Mouse (Mus musculus) skeletal muscle tissue, adult 2 months (tissue): ENCODE measurements at regions not wholly inside any gene's neighbourhood (a gene's known extent, or its start where the extent isn't known, plus 50 kb on each side); places are given as distances from the start of the nearest gene placed in this dataset.

Experiments
- DNase-seq: peaks from one replicate; pipeline ENCODE4 v3.0.0-alpha.2; 2012; ENCODE audit warnings: low read depth, low spot score

DNA sequence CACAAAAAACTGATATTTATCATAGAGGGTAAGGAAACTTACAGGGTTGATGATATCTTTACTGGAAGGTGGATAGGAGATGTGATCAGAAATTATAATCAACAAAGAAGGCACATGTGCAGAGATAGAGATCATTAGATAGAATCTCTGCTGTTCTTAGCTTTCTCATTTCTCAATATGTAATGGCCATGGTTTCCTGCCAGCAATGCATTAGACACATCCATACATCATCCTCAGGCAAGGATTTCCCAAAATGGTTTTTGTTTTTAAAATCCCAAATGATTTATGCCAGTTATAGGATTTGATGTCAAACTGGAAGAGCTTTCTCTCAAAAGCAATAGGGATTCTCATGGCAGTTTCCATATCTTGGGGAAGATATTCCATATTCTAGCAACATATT lies 52.0 kb upstream of the C030005K15Rik start:
- no peak for DNase-seq

- no peak for DNase-seq
Observed at GRCm38 (mm10) chr10:97779335-97779734, 52.8 kb upstream of the C030005K15Rik start.

- DNase-seq, result no peak
Observed at GRCm38 (mm10) chr10:97793804-97794203, 67.2 kb upstream of the C030005K15Rik start.

DNA sequence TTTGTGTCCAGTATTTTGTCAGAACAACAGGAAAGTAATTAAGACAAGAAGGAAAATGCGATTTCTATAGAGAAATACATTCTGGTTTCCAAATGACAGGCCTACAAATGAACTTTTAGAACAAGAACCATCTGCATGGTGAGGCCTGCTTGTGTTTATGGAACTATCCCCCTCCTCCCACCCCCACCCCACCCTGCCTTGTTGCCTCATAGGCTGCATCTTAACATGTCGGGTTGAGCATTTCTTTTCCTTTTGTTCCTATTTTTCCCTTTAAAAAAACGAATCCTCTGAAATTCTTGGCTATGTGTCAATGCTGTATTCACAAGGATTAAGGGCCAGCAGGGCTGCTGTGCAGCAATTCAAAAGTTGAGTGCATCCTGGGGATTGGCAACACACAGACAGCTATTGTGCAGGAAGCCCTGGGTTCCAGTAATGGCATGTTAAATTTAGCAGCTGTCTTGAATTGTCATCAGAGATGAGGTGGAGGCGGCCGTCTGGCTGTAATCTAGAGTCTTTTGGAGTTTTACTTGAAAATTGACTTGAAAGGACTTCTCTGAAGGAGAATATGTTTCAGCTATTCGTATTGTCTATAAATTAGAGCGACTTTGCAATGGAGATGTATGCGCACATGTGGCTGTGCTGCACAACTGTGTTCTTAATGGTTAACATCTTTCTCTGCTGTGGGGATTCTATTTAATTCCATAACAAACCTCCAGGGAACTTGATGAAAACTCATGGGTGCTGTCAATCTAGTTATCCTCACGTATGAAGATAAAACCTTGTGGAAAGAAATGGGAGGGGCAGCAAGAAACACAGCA lies 75.1 kb upstream of the C030005K15Rik start:
- no peak for DNase-seq

DNA sequence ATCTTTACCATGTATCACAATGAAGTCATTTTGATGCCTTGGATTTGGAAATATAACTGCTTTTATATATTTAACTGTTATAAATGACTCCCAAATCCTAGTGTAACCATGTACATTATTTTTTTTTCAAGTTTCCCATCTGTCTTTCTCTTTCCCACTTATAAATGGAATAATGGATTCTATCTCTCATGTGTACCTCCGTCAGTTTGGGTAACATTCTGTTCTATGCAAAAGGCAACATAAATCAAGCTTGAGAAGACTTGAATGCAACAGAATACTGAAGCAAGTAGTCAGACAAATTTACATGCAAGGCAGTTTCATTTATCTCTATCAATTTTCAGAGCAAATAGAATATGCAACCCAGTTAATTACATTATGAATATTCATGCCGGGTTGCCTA lies 81.4 kb upstream of the C030005K15Rik start:
- no peak for DNase-seq

DNA sequence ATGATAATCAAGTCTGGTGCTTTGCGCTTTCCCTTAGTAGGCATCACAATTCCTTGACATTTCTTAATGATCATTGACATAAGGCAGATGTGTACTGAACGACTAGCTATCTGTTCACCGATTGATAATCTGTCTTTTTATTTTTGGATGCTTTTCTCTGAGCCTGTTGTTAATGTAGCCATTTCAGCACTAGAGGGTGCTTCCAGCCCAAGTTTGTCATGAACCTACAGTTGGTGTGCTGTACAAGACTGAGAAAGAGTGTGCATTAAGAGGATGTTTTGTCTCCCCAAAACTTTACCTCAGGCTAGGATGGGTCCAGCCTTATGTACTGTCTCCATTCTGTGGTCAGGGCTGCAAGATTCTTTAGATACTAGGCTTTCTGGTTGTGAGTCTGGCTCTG lies 116.0 kb upstream of the C030005K15Rik start:
- no peak for DNase-seq

DNA sequence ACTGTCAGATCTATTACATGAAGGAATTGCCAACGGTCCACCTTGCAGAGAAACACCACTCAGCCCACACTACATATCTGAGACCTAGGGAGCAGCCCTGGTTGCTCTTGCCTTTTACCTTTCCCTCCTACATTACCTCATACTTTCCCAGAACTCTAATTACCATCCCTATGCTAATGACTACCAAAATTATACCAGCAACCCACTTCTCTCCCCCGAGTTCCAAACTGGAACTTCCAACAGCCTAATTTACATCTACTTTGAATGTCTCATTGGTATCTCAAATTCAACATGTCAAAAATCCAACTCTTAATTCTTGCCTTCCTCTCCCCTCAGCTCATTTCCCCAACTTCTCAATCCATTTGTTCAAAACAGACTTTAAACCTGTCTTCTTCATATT lies 124.9 kb upstream of the C030005K15Rik start:
- no peak for DNase-seq

GRCm38 (mm10) chr10:97877088-97877487 lies 150.5 kb upstream of the C030005K15Rik start:
- no peak for DNase-seq

DNA sequence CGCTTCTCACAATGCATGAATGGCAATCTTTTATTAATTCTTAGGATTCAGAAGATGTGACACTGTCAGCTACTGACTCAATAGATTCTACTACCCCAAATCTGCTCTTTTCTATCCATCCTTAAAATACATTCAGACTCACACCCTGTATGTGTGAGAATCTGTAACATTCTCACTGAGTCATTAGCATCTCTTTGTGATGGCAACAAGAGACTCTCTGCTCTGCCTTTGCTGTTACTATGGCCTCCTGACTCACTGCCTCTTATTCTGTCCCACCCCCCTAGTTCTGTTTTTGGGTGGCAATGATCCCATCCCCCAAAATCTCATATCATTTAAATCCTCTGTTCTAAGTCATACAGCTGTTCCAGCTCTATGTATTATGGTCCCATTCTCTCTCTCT lies 159.5 kb upstream of the C030005K15Rik start:
- no peak for DNase-seq

- DNase-seq, result no peak
Observed at GRCm38 (mm10) chr10:97905793-97906192, 179.2 kb upstream of the C030005K15Rik start.

DNA sequence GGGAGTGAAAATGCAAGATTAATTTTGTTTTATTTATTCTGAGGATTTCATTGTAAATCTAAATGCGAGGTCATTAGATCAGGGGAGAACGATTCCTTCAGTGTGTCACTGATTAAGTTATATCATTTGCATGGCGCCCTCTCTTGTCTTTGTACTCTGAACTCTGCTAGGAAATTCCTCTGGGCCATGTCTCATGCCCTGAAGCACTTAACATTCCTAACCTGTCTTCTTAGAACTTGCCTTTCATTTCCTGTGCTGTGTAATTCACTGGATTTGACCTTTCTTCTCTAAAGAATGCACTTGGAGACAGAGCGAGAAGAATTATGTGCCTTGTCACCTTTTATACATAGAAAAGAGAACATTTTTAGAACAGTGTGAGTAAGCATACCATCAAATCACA lies 199.0 kb upstream of the C030005K15Rik start:
- no peak for DNase-seq

GRCm38 (mm10) chr10:97940345-97940744 lies 213.8 kb upstream of the C030005K15Rik start:
- no peak for DNase-seq

DNA sequence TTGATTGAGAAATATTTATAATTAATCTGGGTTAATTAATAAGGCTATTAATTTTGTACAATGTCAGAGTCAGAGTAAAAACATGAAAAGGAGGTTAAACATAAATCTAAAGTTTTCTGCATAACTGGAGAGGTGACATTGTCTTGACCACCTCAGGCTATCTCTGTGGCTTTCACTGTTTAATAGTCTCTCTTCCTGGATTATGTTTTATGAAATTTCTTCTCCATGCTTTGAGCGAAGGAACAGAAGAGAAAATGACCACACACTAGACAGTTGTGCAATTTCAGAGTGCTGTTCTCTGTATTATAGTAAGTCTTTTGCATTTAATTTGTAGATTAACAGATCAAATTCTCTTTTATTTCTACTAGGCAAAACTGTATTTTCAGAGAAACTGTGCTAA lies 239.3 kb upstream of the C030005K15Rik start:
- DNase-seq, result no peak

- DNase-seq, result no peak
Observed at GRCm38 (mm10) chr10:97966931-97967330, 240.4 kb upstream of the C030005K15Rik start.

- DNase-seq, result no peak
Observed at GRCm38 (mm10) chr10:98007037-98007436, 280.5 kb upstream of the C030005K15Rik start.

GRCm38 (mm10) chr10:98008355-98008754 lies 281.8 kb upstream of the C030005K15Rik start:
- DNase-seq, result no peak

- DNase-seq, result no peak
Observed at GRCm38 (mm10) chr10:98012916-98013315, 286.4 kb upstream of the C030005K15Rik start.

DNA sequence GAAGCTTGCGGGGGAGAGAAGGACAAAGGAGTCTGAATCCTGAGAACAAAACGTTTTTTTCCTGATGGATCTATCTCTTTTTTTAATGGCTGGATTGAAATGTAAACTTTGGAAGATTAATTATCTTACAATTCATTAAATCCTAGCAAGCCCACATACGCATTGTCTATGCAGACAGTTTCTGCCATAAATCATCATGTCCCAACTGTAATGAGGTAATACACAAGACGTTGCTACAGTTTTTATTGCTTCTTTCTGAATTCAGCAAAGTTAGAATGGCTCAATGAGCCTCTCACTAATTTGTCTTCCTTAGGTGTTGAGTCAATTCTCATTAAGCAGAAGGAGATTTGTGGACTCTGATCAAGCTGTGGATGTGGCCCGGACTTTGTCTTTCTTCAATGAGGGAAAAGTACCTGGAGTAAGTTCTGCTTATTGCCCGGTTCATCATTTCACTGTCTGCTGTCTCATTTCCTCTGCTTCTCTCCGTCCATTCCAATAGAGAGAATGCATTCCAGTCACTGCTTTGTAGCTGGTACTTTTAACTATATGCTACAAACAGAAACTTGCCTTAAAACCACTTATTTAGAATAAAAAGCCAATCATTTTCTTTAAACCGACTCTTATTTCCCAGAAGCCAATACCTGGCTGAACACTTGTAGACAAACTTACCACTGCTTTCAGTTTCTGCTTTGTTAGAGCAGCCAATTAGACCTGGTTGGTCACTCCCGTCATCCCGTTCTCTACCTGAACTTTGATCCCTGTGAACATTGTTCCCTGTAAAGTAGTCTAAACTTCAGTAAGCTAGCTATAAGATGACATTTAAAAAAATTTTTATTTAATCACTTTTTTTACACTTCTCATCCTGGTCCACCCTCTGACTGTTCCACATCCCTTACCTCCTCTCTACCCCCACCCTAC lies 288.7 kb upstream of the C030005K15Rik start:
- no peak for DNase-seq

- no peak for DNase-seq
Observed at GRCm38 (mm10) chr10:98016596-98017304, 290.2 kb upstream of the C030005K15Rik start.

DNA sequence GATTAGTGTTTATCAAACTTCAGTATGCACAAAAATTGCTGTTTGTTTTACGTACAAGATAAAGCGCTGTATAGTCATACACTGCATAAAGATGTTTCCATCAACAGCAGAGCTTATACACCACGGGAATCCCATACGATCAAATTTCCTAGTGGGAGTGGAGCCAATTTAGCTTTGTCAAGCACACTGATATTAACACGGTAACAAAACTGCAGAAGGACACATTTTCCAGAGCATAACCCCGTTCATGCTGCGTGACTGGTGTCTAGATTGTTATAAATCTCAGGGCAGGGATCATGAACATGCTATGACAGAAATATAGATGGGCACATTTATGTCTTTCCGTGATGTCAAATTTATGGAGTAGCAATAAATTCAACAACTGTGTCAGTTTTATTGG lies 302.6 kb upstream of the C030005K15Rik start:
- DNase-seq, result no peak

DNA sequence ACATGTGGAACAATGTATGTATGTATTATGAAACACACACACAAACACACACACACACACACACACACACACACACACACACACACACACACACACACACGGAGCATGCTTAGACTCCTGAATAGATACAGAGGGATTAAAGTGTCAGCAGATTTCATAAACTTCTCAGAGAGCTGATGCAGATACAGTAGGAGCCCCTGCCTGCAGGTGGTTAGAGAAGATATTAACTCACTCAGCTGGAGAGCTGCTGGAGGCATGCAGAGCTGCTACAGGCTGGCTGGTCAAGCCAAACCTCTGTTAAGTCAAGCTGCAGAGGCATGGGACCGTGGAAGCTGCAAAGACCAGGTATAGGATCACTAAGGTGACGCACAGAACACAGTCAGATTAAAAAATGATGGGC lies 303.1 kb upstream of the C030005K15Rik start:
- no peak for DNase-seq

GRCm38 (mm10) chr10:98032661-98033060 lies 306.1 kb upstream of the C030005K15Rik start:
- DNase-seq, result no peak
